Mouse (Mus musculus) embryonic facial prominence, embryonic 15.5 days (tissue): Measurements from ENCODE around the gene Cnfn. TPM values are rescaled to one million over a fixed set of nuclear protein-coding genes. Genes with fewer than 3 reads are reported as not detected.
"Not testable (repeated sequence)": the region's sequence is repeated elsewhere in the genome, so short reads cannot be mapped to it uniquely, and the experiment has no call there.

Source experiments
- ATAC-seq: fragments of 200-750 bp; cut with Nextera tagmentation; 2 replicates; pipeline ENCODE4 v1.8.0; 2017; ENCODE audit warnings: low read depth, moderate TSS enrichment; ENCODE audit not compliant: insufficient number of reproducible peaks, low FRiP score, low TSS enrichment
- H3K27ac ChIP-seq: fragments of 300-500 bp; sonication (generic); replicated peaks from 2 replicates; pipeline ENCODE4 v1.5.1; 2015; ENCODE audit warnings: mild to moderate bottlenecking, inconsistent platforms
- H3K27me3 ChIP-seq: fragments of 300-500 bp; sonication (generic); 2 replicates; pipeline ENCODE4 v1.6.1; 2015; ENCODE audit warnings: inconsistent platforms
- H3K36me3 ChIP-seq: fragments of 300-500 bp; sonication (generic); 2 replicates; pipeline ENCODE4 v1.6.1; 2015; ENCODE audit warnings: mild to moderate bottlenecking, inconsistent platforms
- H3K4me1 ChIP-seq: fragments of 300-500 bp; sonication (generic); 2 replicates; pipeline ENCODE4 v1.6.1; 2015; ENCODE audit warnings: inconsistent platforms
- H3K4me2 ChIP-seq: fragments of 300-500 bp; sonication (generic); replicated peaks from 2 replicates; pipeline ENCODE4 v1.6.1; 2015; ENCODE audit warnings: mild to moderate bottlenecking, inconsistent platforms
- H3K4me3 ChIP-seq: fragments of 300-500 bp; sonication (generic); replicated peaks from 2 replicates; pipeline ENCODE4 v1.5.1; 2015; ENCODE audit warnings: mild to moderate bottlenecking, inconsistent platforms
- H3K9ac ChIP-seq: fragments of 300-500 bp; sonication (generic); 2 replicates; pipeline ENCODE4 v1.6.1; 2015; ENCODE audit warnings: inconsistent platforms
- H3K9me3 ChIP-seq: fragments of 300-500 bp; sonication (generic); replicated peaks from 2 replicates; pipeline ENCODE4 v1.6.1; 2016; ENCODE audit warnings: inconsistent platforms
- WGBS: fragments of 180-500 bp; shearing (Covaris S2); methylation state at CpG from one replicate; pipeline ENCODE4 v1.1.7; 2015; 5-methylcytosine and 5-hydroxymethylcytosine counted together
- polyA plus RNA-seq: library from polyadenylated mRNA; unstranded; fragments of >200 nt; fragmentation: Nextera tagmentation; extraction: Ambion mirVana; gene quantifications from 2 replicates; pipeline ENCODE4 v1.2.1, GENCODE M21; 2015

The Cnfn gene
- 382 and 413 TPM in 2 replicates for polyA plus RNA-seq

- WGBS = 41% methylated on average over 12 of the region's 12 CpGs
- H3K27me3 ChIP-seq = peaks cover 42% of the 10 kb centered on the region
Measured at GRCm38 (mm10) chr7:25369058-25369749, at the start of gene Cnfn. Cnfn (minus strand) TSS chr7:25369724.

GRCm38 (mm10) chr7:25417597-25417996 lies 48.1 kb upstream of the Cnfn start:
- 80% methylated on average over 1 of the region's 1 CpGs for WGBS
- Histone ChIP-seq H3K27ac (no peak overlapping the region), H3K4me2 (no peak overlapping the region), H3K36me3 (no peaks in the 10 kb centered on the region), H3K4me3 (no peak overlapping the region), H3K27me3 (peaks cover 7% of the 10 kb centered on the region), H3K9me3 (no peaks in the 10 kb centered on the region), H3K4me1 (no peaks in the 10 kb centered on the region), H3K9ac (no peak overlapping the region)
- no peak for ATAC-seq

More at GRCm38 (mm10) chr7:25369058-25369749, at the start of gene Cnfn:
- Histone ChIP-seq H3K4me1 (peaks cover 26% of the 10 kb centered on the region), H3K9me3 (no peaks in the 10 kb centered on the region), H3K4me3 (no peak within 1 kb of the TSS), H3K4me2 (no peak within 1 kb of the TSS), H3K27ac (no peak within 1 kb of the TSS), H3K9ac (no peak within 1 kb of the TSS), H3K36me3 (peaks cover 2% of the 10 kb centered on the region)
- ATAC-seq = no peak

DNA sequence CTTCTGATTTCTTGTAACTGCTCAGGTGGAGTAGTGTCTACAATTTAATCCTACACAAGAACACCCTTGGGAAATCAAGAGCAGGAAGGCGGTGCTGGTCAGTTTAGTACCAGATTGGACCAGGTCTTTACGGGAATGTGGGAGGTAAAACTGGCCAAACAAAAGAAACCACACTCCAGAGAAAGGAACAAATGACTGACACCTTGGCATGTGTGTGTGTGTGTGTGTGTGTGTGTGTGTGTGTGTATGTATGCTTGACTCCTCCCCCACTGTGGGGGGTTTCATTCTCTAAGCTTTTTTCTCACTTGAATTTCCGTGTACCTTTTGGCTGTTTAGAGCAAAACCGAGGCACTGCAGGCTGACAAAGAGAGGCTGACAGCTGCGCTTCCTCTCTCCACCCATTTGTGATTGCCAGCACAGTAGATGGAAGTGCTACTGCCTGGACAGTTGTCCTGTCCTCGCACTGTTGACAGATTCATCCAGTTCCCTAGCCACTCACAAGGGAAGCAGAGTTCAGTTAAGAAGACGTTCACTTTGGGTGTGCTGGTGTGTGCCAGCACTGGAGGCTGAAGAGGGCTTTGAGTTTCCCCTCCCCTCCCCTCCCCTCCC lies 43.4 kb upstream of the Cnfn start, which contains the start of gene Cxcl17:
Gene Cxcl17, minus strand, starts transcription at position 54 of the 609 bp plus-strand sequence.
- no peak for ATAC-seq

DNA sequence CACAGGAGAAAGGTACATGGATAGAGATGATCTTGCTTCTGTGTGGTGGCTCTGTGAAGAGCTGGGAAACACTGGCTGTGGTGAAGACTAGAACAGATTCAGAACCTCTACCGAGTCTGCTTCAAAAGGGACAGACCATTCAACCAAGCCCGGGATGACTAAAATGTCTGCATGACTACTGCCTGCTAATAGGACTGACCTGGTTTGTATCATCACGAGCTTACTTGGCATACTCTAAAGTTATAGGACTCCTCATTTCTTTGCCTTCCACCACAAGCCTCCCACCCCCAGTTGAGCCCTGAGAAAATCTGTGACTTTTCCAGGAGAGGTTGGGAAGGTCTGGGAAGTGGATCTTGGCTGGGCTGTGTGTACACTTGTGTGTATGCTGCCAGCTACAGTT lies 42.3 kb upstream of the Cnfn start:
- H3K9me3 ChIP-seq = no peaks in the 10 kb centered on the region
- H3K36me3 ChIP-seq = no peaks in the 10 kb centered on the region
- WGBS = 86% methylated on average over 3 of the region's 3 CpGs
- no peaks in the 10 kb centered on the region for H3K27me3 ChIP-seq
- no peak for ATAC-seq
- H3K4me3 ChIP-seq = no peak overlapping the region
- no peak overlapping the region for H3K27ac ChIP-seq
- no peaks in the 10 kb centered on the region for H3K4me1 ChIP-seq
- H3K4me2 ChIP-seq = no peak overlapping the region
- H3K9ac ChIP-seq = no peak overlapping the region

More for the DNA sequence above, 43.4 kb upstream of the Cnfn start, which contains the start of gene Cxcl17:
- H3K4me2 ChIP-seq = no peak within 1 kb of the TSS
- H3K4me1 ChIP-seq = no peaks in the 10 kb centered on the region
- no peaks in the 10 kb centered on the region for H3K27me3 ChIP-seq
- WGBS = 32% methylated on average over 7 of the region's 7 CpGs
- H3K9ac ChIP-seq = no peak within 1 kb of the TSS
- no peak within 1 kb of the TSS for H3K4me3 ChIP-seq
- H3K36me3 ChIP-seq = no peaks in the 10 kb centered on the region
- no peak within 1 kb of the TSS for H3K27ac ChIP-seq
- H3K9me3 ChIP-seq = no peaks in the 10 kb centered on the region

GRCm38 (mm10) chr7:25410969-25411615 lies 41.6 kb upstream of the Cnfn start:
- no peaks in the 10 kb centered on the region for H3K27me3 ChIP-seq
- no peak overlapping the region for H3K4me3 ChIP-seq
- no peaks in the 10 kb centered on the region for H3K9me3 ChIP-seq
- no peaks in the 10 kb centered on the region for H3K36me3 ChIP-seq
- 77% methylated on average over 1 of the region's 1 CpGs for WGBS
- no peak overlapping the region for H3K9ac ChIP-seq
- H3K27ac ChIP-seq = no peak overlapping the region
- H3K4me2 ChIP-seq = no peak overlapping the region
- H3K4me1 ChIP-seq = no peaks in the 10 kb centered on the region
- ATAC-seq = no peak

DNA sequence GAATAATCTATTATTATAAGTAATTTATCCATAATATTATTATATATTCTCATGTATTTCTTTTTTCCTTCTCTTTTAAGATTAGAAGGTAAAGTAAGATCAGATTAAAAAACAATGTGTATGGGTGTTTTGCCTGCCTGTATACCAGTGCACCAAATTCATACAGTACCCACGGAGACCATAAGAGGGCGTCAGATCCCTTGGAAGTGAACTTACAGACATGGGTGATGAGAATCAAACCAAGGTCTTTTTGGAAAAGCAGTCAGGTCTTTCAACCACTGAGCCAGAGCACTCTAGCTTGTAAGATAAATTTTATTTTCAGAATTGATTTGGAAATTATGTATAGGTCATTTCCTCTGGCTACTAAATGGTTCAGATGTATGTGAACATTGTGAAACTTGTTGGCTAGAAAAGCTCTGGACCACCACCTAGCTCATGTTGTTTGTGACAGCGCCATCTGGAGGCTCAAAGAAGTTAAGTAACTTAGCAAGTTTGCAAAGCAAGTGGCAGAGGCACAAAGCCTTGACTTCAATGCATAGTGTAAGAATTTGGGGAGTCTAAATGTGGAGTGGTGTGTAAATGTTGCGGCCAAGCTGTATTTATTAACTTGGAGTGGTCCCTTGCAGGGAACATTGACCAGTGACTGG lies 39.7 kb upstream of the Cnfn start:
- no peak for ATAC-seq
- Histone ChIP-seq H3K9me3 (no peaks in the 10 kb centered on the region), H3K27ac (no peak overlapping the region), H3K4me2 (no peak overlapping the region), H3K4me3 (no peak overlapping the region), H3K36me3 (no peaks in the 10 kb centered on the region), H3K4me1 (no peaks in the 10 kb centered on the region), H3K27me3 (no peaks in the 10 kb centered on the region), H3K9ac (no peak overlapping the region)
- WGBS = 42% methylated on average over 4 of the region's 4 CpGs

DNA sequence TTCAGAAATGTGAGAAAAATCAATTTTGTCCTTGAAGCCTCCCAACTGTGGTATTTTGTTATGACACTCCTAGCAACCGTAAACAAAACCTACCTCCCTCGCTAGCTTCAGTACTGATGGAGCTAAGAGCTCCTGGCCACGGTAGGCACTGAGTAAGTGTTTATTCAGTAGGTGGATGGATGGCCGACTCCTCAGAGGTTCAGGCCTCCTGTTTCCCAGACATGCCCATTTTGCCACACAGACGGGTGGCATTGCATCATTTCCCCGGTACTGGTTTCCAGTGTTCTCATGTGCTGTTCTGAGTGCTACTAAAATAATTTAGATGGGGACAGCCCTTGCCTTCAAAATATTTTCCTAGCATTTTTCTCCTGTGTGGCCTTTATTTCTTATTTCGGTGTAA lies 36.9 kb upstream of the Cnfn start:
- peaks cover 12% of the 10 kb centered on the region; the same call in 1 of the 2 replicates for H3K4me1 ChIP-seq

DNA sequence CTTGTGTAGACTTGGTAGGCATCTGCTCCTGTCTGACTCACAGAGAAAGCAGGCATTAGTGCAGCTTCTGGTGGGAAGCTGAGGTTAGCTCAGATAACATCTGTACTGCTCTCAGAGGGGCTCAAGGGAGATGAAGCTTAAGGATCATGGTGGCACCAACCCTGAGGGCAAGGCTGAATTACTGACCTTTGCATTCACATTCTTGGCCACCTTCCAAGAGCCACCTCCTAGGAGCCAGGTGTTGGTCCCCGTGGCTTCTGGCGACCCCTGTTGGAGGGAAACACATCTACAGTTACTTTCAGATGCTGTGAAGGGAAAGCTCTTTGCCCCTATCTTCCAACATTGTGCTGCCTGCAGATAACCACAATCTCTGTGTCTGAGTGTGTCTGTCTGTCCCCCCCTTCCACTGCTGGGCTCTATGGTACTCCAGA lies 33.2 kb upstream of the Cnfn start:
- H3K4me1 ChIP-seq = peaks cover 12% of the 10 kb centered on the region; the same call in 1 of the 2 replicates
- H3K36me3 ChIP-seq = no peaks in the 10 kb centered on the region
- no peak overlapping the region for H3K9ac ChIP-seq
- H3K4me2 ChIP-seq = no peak overlapping the region
- H3K9me3 ChIP-seq = no peaks in the 10 kb centered on the region
- H3K27ac ChIP-seq = no peak overlapping the region
- H3K27me3 ChIP-seq = no peaks in the 10 kb centered on the region
- 0% methylated on average over 2 of the region's 2 CpGs for WGBS
- no peak overlapping the region for H3K4me3 ChIP-seq
- ATAC-seq = no peak

More for the DNA sequence above, 36.9 kb upstream of the Cnfn start:
- WGBS = 82% methylated on average over 7 of the region's 7 CpGs
- H3K36me3 ChIP-seq = no peaks in the 10 kb centered on the region
- H3K4me2 ChIP-seq = no peak overlapping the region
- no peak overlapping the region for H3K4me3 ChIP-seq
- H3K9ac ChIP-seq = no peak overlapping the region
- no peak overlapping the region for H3K27ac ChIP-seq
- ATAC-seq = no peak
- no peaks in the 10 kb centered on the region for H3K9me3 ChIP-seq
- H3K27me3 ChIP-seq = no peaks in the 10 kb centered on the region

- Histone ChIP-seq H3K36me3 (no peaks in the 10 kb centered on the region), H3K4me3 (no peak overlapping the region), H3K4me1 (peaks cover 12% of the 10 kb centered on the region; the same call in 1 of the 2 replicates), H3K9ac (no peak overlapping the region), H3K4me2 (no peak overlapping the region), H3K27ac (0 out of 2 replicates have a peak overlapping the region, but pooled peaks have one; percentile 18), H3K9me3 (no peaks in the 10 kb centered on the region), H3K27me3 (no peaks in the 10 kb centered on the region)
- ATAC-seq = no peak
- WGBS = 11% methylated on average over 5 of the region's 5 CpGs
Measured at GRCm38 (mm10) chr7:25401986-25402385, 32.5 kb upstream of the Cnfn start.

DNA sequence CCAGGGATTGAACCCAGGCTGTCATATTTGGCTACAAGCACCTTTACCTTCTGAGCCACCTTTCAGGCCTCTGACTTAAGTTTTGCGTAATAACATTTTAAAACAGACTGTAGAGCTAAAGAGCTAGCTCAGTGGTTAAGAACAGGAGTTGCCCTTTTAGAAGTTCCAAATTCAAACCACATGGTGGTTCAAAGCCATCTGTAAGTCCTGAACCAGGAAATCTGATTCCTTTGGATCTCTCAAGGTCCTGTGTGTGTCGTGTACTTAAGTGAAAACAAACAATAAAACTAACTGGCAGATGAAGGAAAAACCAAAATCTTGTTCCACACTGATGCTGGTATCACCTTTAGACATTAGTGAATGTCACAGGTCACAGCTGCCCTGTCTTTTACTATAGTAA lies 32.0 kb upstream of the Cnfn start:
- no peak overlapping the region for H3K4me2 ChIP-seq
- no peak overlapping the region for H3K4me3 ChIP-seq
- H3K27ac ChIP-seq = no peak overlapping the region
- WGBS = 32% methylated on average over 2 of the region's 2 CpGs
- ATAC-seq = no peak
- H3K9ac ChIP-seq = no peak overlapping the region
- no peaks in the 10 kb centered on the region for H3K36me3 ChIP-seq
- no peaks in the 10 kb centered on the region for H3K27me3 ChIP-seq
- H3K4me1 ChIP-seq = peaks cover 14% of the 10 kb centered on the region; the same call in 1 of the 2 replicates
- H3K9me3 ChIP-seq = no peaks in the 10 kb centered on the region

GRCm38 (mm10) chr7:25399028-25399427 lies 29.5 kb upstream of the Cnfn start:
- not testable (repeated sequence) for H3K27ac ChIP-seq, H3K9ac ChIP-seq, H3K36me3 ChIP-seq, H3K4me2 ChIP-seq, H3K27me3 ChIP-seq, H3K9me3 ChIP-seq, H3K4me3 ChIP-seq, ATAC-seq
- peaks cover 25% of the 10 kb centered on the region for H3K4me1 ChIP-seq
